Mouse (Mus musculus): ENCODE measurements around the gene Sez6.

Sez6 gene

GRCm38 (mm10) chr11:77962946-77963345 lies 32.3 kb downstream of the Sez6 start:
- TF ChIP-seq NANOG (IDR thresholded peaks at IDR 0.05; ENCODE audit: borderline replicate concordance, low read length) (no peak), CTCF (conservative IDR thresholded peaks at IDR 0.05; ENCODE audit: low read length) (no peak), POU5F1 (IDR thresholded peaks at IDR 0.05; ENCODE audit: borderline replicate concordance, low read length) (no peak)
- no peaks in the 10 kb centered on the region for H3K9me3 ChIP-seq (ENCODE audit: low read length)
- no peaks in the 10 kb centered on the region for H3K36me3 ChIP-seq (ENCODE audit: insufficient read depth, low read length)
- peaks cover 35% of the 10 kb centered on the region for H3K4me1 ChIP-seq (replicated peaks; ENCODE audit: low read depth, low read length)
- H3K27me3 ChIP-seq (ENCODE audit: insufficient read depth, low read length): peaks cover 76% of the 10 kb centered on the region
- no peak overlapping the region for H3K4me3 ChIP-seq (replicated peaks; ENCODE audit: low read length)

- no peaks in the 10 kb centered on the region for H3K36me3 ChIP-seq (ENCODE audit: insufficient read depth, low read length)
- H3K4me3 ChIP-seq (replicated peaks; ENCODE audit: low read length): no peak overlapping the region
- no peaks in the 10 kb centered on the region for H3K9me3 ChIP-seq (ENCODE audit: low read length)
- peaks cover 35% of the 10 kb centered on the region for H3K4me1 ChIP-seq (replicated peaks; ENCODE audit: low read depth, low read length)
- H3K27me3 ChIP-seq (ENCODE audit: insufficient read depth, low read length): peaks cover 71% of the 10 kb centered on the region
- no peak for TF ChIP-seq NANOG (IDR thresholded peaks at IDR 0.05; ENCODE audit: borderline replicate concordance, low read length)
- no peak for TF ChIP-seq POU5F1 (IDR thresholded peaks at IDR 0.05; ENCODE audit: borderline replicate concordance, low read length)
- no peak for TF ChIP-seq CTCF (conservative IDR thresholded peaks at IDR 0.05; ENCODE audit: low read length)
Observed at GRCm38 (mm10) chr11:77964415-77965095, 34.0 kb downstream of the Sez6 start.

DNA sequence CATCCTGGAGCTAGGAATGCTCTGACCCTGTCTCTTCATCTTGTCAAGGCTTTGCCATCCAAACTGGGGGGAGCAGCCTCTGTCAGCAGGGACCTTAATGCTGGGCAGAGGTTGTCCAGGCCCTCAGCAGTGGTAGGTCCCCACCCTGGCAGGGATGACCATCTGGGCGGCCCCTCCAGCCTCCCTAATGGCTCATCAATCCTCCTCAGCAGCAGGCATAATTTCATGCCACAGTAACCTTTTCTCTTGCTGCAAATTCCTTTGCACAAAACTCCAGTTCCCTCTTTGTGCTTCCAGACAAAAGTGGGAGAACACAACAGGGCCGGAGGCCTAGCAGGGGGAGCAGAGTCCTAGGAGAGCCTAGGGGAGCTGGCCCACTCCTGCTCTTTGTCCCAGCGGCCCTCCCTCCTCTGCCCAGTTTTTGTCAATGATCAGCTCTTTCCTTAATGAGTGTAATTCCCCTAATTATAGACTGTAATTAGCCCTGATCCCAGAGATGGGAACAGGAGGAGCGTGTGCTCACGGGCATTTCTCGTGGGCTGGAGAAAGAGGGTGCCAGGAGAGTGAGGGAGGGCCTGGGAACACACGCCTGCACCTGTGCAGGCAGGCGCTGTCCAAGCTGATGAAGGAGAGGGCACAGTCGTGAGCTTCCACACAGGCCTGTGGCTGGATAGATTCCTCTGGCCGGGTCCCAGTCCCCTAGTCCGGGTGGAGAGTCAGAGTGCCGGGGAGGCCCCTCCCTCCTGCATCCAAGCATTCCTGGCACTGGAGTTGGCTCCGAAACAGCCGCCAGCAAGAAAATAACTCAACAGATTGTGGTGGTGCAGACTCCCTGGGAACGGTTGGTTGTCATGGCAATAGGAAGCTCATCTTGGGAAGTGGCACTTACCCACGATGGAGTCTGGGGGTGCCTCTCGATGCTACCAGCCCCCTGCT lies 34.8 kb downstream of the Sez6 start:
- no peak for TF ChIP-seq POU5F1 (IDR thresholded peaks at IDR 0.05; ENCODE audit: borderline replicate concordance, low read length)
- TF ChIP-seq NANOG (IDR thresholded peaks at IDR 0.05; ENCODE audit: borderline replicate concordance, low read length): no peak
- no peak for TF ChIP-seq CTCF (conservative IDR thresholded peaks at IDR 0.05; ENCODE audit: low read length)

GRCm38 (mm10) chr11:77966037-77966391 lies 35.4 kb downstream of the Sez6 start:
- Histone ChIP-seq H3K4me1 (replicated peaks; ENCODE audit: low read depth, low read length) (peaks cover 28% of the 10 kb centered on the region), H3K9me3 (ENCODE audit: low read length) (no peaks in the 10 kb centered on the region), H3K27me3 (ENCODE audit: insufficient read depth, low read length) (peaks cover 67% of the 10 kb centered on the region), H3K36me3 (ENCODE audit: insufficient read depth, low read length) (no peaks in the 10 kb centered on the region), H3K4me3 (replicated peaks; ENCODE audit: low read length) (no peak overlapping the region)
- TF ChIP-seq CTCF (conservative IDR thresholded peaks at IDR 0.05; ENCODE audit: low read length) (no peak), NANOG (IDR thresholded peaks at IDR 0.05; ENCODE audit: borderline replicate concordance, low read length) (no peak), POU5F1 (IDR thresholded peaks at IDR 0.05; ENCODE audit: borderline replicate concordance, low read length) (no peak)

More for the DNA sequence above, 34.8 kb downstream of the Sez6 start:
- Histone ChIP-seq H3K9me3 (ENCODE audit: low read length) (no peaks in the 10 kb centered on the region), H3K27me3 (ENCODE audit: insufficient read depth, low read length) (peaks cover 67% of the 10 kb centered on the region), H3K4me1 (replicated peaks; ENCODE audit: low read depth, low read length) (peaks cover 30% of the 10 kb centered on the region), H3K36me3 (ENCODE audit: insufficient read depth, low read length) (no peaks in the 10 kb centered on the region), H3K4me3 (replicated peaks; ENCODE audit: low read length) (no peak overlapping the region; the same call in 1 of the 2 replicates)

DNA sequence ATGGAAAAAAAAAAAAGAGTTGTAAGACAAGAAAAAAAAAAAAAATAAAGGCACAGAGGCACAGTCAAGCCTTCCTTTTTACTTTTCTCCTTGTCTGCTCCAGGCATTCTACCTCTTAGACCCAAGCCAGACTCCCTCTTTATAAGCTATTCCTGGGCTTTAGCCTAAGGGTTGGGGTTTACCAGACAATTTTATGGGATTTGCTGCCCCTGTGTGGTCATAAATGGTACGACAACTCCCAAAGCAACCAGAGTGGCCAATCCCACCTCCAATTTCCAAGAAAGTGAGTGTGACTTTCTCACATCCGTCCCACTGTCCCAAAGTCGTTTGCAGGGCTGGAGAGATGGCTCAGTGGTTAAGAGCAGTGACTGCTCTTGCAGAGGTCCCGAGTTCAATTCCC lies 36.5 kb downstream of the Sez6 start:
- Histone ChIP-seq H3K27me3 (ENCODE audit: insufficient read depth, low read length) (peaks cover 61% of the 10 kb centered on the region), H3K4me1 (replicated peaks; ENCODE audit: low read depth, low read length) (peaks cover 28% of the 10 kb centered on the region), H3K4me3 (replicated peaks; ENCODE audit: low read length) (no peak overlapping the region), H3K36me3 (ENCODE audit: insufficient read depth, low read length) (no peaks in the 10 kb centered on the region), H3K9me3 (ENCODE audit: low read length) (no peaks in the 10 kb centered on the region)
- no peak for TF ChIP-seq NANOG (IDR thresholded peaks at IDR 0.05; ENCODE audit: borderline replicate concordance, low read length)
- peak; percentile 92 for TF ChIP-seq CTCF (conservative IDR thresholded peaks at IDR 0.05; ENCODE audit: low read length)

GRCm38 (mm10) chr11:77968786-77969185 lies 38.2 kb downstream of the Sez6 start:
- H3K4me3 ChIP-seq (replicated peaks; ENCODE audit: low read length): no peak overlapping the region
- no peaks in the 10 kb centered on the region for H3K9me3 ChIP-seq (ENCODE audit: low read length)
- H3K36me3 ChIP-seq (ENCODE audit: insufficient read depth, low read length): no peaks in the 10 kb centered on the region
- TF ChIP-seq POU5F1 (IDR thresholded peaks at IDR 0.05; ENCODE audit: borderline replicate concordance, low read length) (no peak), CTCF (conservative IDR thresholded peaks at IDR 0.05; ENCODE audit: low read length) (no peak), NANOG (IDR thresholded peaks at IDR 0.05; ENCODE audit: borderline replicate concordance, low read length) (no peak)
- H3K27me3 ChIP-seq (ENCODE audit: insufficient read depth, low read length): peaks cover 66% of the 10 kb centered on the region
- H3K4me1 ChIP-seq (replicated peaks; ENCODE audit: low read depth, low read length): peaks cover 30% of the 10 kb centered on the region

- Histone ChIP-seq H3K36me3 (ENCODE audit: insufficient read depth, low read length) (no peaks in the 10 kb centered on the region), H3K27me3 (ENCODE audit: insufficient read depth, low read length) (peaks cover 71% of the 10 kb centered on the region), H3K9me3 (ENCODE audit: low read length) (no peaks in the 10 kb centered on the region), H3K4me1 (replicated peaks; ENCODE audit: low read depth, low read length) (peaks cover 23% of the 10 kb centered on the region), H3K4me3 (replicated peaks; ENCODE audit: low read length) (no peak overlapping the region)
- no peak for TF ChIP-seq CTCF (conservative IDR thresholded peaks at IDR 0.05; ENCODE audit: low read length)
- no peak for TF ChIP-seq POU5F1 (IDR thresholded peaks at IDR 0.05; ENCODE audit: borderline replicate concordance, low read length)
- TF ChIP-seq NANOG (IDR thresholded peaks at IDR 0.05; ENCODE audit: borderline replicate concordance, low read length): no peak
Observed at GRCm38 (mm10) chr11:77970718-77971117, 40.1 kb downstream of the Sez6 start.

DNA sequence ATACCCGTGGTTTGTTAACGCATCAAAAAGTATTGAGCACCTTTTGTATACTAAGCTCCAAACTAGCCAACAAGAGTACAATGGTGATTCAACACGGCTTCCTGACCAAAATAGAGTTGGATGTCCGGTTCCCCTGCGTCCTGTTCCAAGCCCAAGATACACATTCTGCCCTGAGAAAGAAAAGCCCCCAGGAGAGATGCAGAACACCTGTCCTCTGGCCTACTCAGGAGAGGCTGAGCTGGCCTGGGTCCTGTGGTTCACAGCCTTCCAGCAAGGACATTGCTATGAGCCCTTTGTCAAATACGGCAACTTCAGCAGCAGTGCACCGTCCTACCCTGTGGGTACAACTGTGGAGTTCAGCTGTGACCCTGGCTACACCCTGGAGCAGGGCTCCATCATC lies 42.9 kb downstream of the Sez6 start:
- TF ChIP-seq CTCF (conservative IDR thresholded peaks at IDR 0.05; ENCODE audit: low read length): no peak
- no peak for TF ChIP-seq NANOG (IDR thresholded peaks at IDR 0.05; ENCODE audit: borderline replicate concordance, low read length)
- no peak for TF ChIP-seq POU5F1 (IDR thresholded peaks at IDR 0.05; ENCODE audit: borderline replicate concordance, low read length)

More for the DNA sequence above, 42.9 kb downstream of the Sez6 start:
- peaks cover 23% of the 10 kb centered on the region for H3K4me1 ChIP-seq (replicated peaks; ENCODE audit: low read depth, low read length)
- H3K9me3 ChIP-seq (ENCODE audit: low read length): no peaks in the 10 kb centered on the region
- H3K36me3 ChIP-seq (ENCODE audit: insufficient read depth, low read length): no peaks in the 10 kb centered on the region
- no peak overlapping the region for H3K4me3 ChIP-seq (replicated peaks; ENCODE audit: low read length)
- peaks cover 79% of the 10 kb centered on the region for H3K27me3 ChIP-seq (ENCODE audit: insufficient read depth, low read length)

Measured in E14TG2a.4 (cell line).